Mouse (Mus musculus) midbrain, embryonic 14.5 days (tissue): ENCODE data around the gene Pycr2. TPM values are rescaled to one million over a fixed set of nuclear protein-coding genes. Genes with fewer than 3 reads are reported as not detected.

ENCODE experiments used
- ATAC-seq: fragments of 200-750 bp; cut with Nextera tagmentation; 2 replicates; pipeline ENCODE4 v1.8.0; 2017; ENCODE audit warnings: moderate number of reproducible peaks, moderate library complexity; ENCODE audit not compliant: low FRiP score, low TSS enrichment
- DNase-seq: peaks from one replicate; pipeline ENCODE4 v3.0.0-alpha.2; 2015
- H3K27ac ChIP-seq: fragments of 300-500 bp; sonication (generic); replicated peaks from 2 replicates; pipeline ENCODE4 v1.5.1; 2014; ENCODE audit warnings: mild to moderate bottlenecking, low read depth, low read length, moderate library complexity
- H3K27me3 ChIP-seq: fragments of 300-500 bp; sonication (generic); 2 replicates; pipeline ENCODE4 v1.6.1; 2014; ENCODE audit warnings: low read length, control low read depth, mixed read lengths; ENCODE audit not compliant: control insufficient read depth, insufficient read depth
- H3K36me3 ChIP-seq: fragments of 300-500 bp; sonication (generic); 2 replicates; pipeline ENCODE4 v1.6.1; 2014; ENCODE audit warnings: low read length, control low read depth; ENCODE audit not compliant: control insufficient read depth, insufficient read depth
- H3K4me1 ChIP-seq: fragments of 300-500 bp; sonication (generic); 2 replicates; pipeline ENCODE4 v1.6.1; 2014; ENCODE audit warnings: mild to moderate bottlenecking, antibody characterized with exemption, low read length, control low read depth; ENCODE audit not compliant: control insufficient read depth, insufficient read depth
- H3K4me2 ChIP-seq: fragments of 300-500 bp; sonication (generic); 2 replicates; pipeline ENCODE4 v1.6.1; 2014; ENCODE audit warnings: mild to moderate bottlenecking, low read length, moderate library complexity
- H3K4me3 ChIP-seq: fragments of 300-500 bp; sonication (generic); replicated peaks from 2 replicates; pipeline ENCODE4 v1.5.1; 2014; ENCODE audit warnings: low read depth, low read length
- H3K9ac ChIP-seq: fragments of 300-500 bp; sonication (generic); replicated peaks from 2 replicates; pipeline ENCODE4 v1.6.1; 2014; ENCODE audit warnings: mild to moderate bottlenecking, low read length, moderate library complexity
- H3K9me3 ChIP-seq: fragments of 300-500 bp; sonication (generic); 2 replicates; pipeline ENCODE4 v1.6.1; 2016; ENCODE audit warnings: low read length, control low read depth, mixed read lengths; ENCODE audit not compliant: control insufficient read depth
- WGBS: fragments of 180-500 bp; shearing (Covaris S2); extraction: QIAGEN DNeasy Blood & Tissue Kit; methylation state at CpG from one replicate; pipeline ENCODE4 v1.1.7; 2014; 5-methylcytosine and 5-hydroxymethylcytosine counted together
- polyA plus RNA-seq: library from polyadenylated mRNA; unstranded; fragments of >200 nt; fragmentation: Nextera tagmentation; extraction: Ambion mirVana; gene quantifications from 2 replicates; pipeline ENCODE4 v1.2.1, GENCODE M21; 2014

Gene Pycr2
- polyA plus RNA-seq, 1 experiment from 2014 or later, result 69.9 TPM

DNA sequence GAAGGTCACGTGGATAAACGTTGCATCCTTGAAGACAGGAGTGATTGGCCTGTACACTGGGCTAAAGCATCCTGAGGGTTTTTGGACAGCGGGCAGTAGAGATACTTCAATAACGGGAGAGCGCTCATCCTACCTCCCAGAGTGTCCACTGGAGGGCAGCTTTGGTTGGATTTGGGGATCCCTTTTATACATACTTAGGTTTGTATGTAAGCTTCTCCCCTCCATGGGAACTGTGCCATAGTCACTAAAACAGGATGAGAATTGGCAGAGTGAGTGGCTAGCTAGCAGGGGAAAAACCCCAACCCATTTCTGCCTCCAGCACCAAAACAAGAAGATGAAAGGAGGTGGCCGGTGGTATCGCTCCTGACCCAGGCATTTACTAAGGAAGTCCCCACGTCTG lies 7.0 kb downstream of the Pycr2 start:
- H3K27me3 ChIP-seq, result no peaks in the 10 kb centered on the region
- H3K4me2 ChIP-seq, result no peak overlapping the region
- H3K9ac ChIP-seq, result no peak overlapping the region
- ATAC-seq (no peak), DNase-seq (peak; percentile 48)
- no peaks in the 10 kb centered on the region for H3K4me1 ChIP-seq
- no peaks in the 10 kb centered on the region for H3K9me3 ChIP-seq
- WGBS, result 51% methylated on average over 8 of the region's 8 CpGs
- no peak overlapping the region for H3K4me3 ChIP-seq
- H3K36me3 ChIP-seq, result peaks cover 23% of the 10 kb centered on the region
- no peak overlapping the region for H3K27ac ChIP-seq

- DNase-seq, result no peak
- no peak overlapping the region for H3K4me2 ChIP-seq
- no peaks in the 10 kb centered on the region for H3K4me1 ChIP-seq
- no peaks in the 10 kb centered on the region for H3K9me3 ChIP-seq
- peaks cover 17% of the 10 kb centered on the region for H3K36me3 ChIP-seq
- no peaks in the 10 kb centered on the region for H3K27me3 ChIP-seq
- ATAC-seq, result no peak
- H3K4me3 ChIP-seq, result no peak overlapping the region
- H3K27ac ChIP-seq, result no peak overlapping the region
- 70% methylated on average over 20 of the region's 20 CpGs for WGBS
- no peak overlapping the region for H3K9ac ChIP-seq
Measured at GRCm38 (mm10) chr1:180911653-180912287, 7.7 kb downstream of the Pycr2 start.

DNA sequence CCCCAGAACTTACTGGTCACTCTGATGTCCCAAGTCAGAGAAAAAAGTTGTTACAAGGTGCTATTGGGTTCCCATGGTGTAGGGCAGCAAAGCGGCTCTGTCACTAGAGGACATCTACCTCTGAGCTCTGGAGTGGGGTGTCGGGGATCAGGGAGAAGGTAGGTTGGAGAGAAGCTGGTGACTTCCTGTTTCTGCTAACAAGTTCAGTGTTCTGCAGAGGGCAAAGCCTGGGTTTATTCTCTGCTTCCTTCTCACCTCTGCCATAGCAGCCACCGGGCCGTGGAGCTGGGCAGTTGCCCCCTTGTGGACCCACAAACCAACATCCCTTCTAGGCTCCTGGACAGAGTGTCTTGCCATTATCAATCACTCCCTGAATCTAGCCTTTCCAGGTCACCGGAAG lies 8.7 kb downstream of the Pycr2 start:
- Histone ChIP-seq H3K9me3 (no peaks in the 10 kb centered on the region), H3K4me3 (no peak overlapping the region), H3K27me3 (no peaks in the 10 kb centered on the region), H3K36me3 (peaks cover 7% of the 10 kb centered on the region), H3K9ac (no peak overlapping the region), H3K27ac (no peak overlapping the region), H3K4me2 (no peak overlapping the region), H3K4me1 (no peaks in the 10 kb centered on the region)
- DNase-seq (no peak), ATAC-seq (no peak)
- 87% methylated on average over 5 of the region's 5 CpGs for WGBS

GRCm38 (mm10) chr1:180913797-180914196 lies 9.7 kb downstream of the Pycr2 start:
- H3K27ac ChIP-seq, result no peak overlapping the region
- 72% methylated on average over 4 of the region's 4 CpGs for whole genome bisulfite sequencing
- H3K9ac ChIP-seq, result no peak overlapping the region
- ATAC-seq (no peak), DNase-seq (no peak)
- no peak overlapping the region for H3K4me2 ChIP-seq
- H3K4me3 ChIP-seq, result no peak overlapping the region
- no peaks in the 10 kb centered on the region for H3K9me3 ChIP-seq
- H3K36me3 ChIP-seq, result no peaks in the 10 kb centered on the region
- H3K27me3 ChIP-seq, result no peaks in the 10 kb centered on the region
- H3K4me1 ChIP-seq, result no peaks in the 10 kb centered on the region

GRCm38 (mm10) chr1:180916425-180916824 lies 12.3 kb downstream of the Pycr2 start:
- no peak overlapping the region for H3K27ac ChIP-seq
- H3K9ac ChIP-seq, result no peak overlapping the region
- no peaks in the 10 kb centered on the region for H3K4me1 ChIP-seq
- no peaks in the 10 kb centered on the region for H3K9me3 ChIP-seq
- no peak for DNase-seq
- H3K4me3 ChIP-seq, result no peak overlapping the region
- no peak for ATAC-seq
- 89% methylated on average over 11 of the region's 11 CpGs for WGBS
- no peaks in the 10 kb centered on the region for H3K27me3 ChIP-seq
- H3K4me2 ChIP-seq, result no peak overlapping the region
- H3K36me3 ChIP-seq, result no peaks in the 10 kb centered on the region

DNA sequence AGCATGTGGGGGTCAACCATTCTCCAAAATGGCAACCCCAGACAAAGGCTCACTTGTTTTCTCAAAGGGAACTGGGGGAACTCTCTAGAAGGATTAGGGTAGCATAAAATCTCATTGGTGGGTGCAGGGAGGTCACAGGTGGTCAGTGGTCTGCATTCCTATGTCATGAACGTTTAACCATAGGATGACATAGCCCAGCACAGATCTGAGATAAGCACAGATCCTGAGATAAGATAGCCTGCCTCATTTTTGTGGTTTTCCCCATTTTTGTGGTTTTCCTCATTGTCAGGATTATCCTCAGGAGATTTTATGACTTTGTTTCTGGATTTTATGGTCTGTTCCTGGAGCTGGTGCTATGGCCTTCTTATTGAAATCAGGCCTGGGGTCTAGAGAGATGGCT lies 13.0 kb downstream of the Pycr2 start:
- Histone ChIP-seq H3K4me3 (no peak overlapping the region), H3K27ac (no peak overlapping the region), H3K36me3 (no peaks in the 10 kb centered on the region), H3K4me2 (no peak overlapping the region), H3K9ac (no peak overlapping the region), H3K4me1 (no peaks in the 10 kb centered on the region), H3K27me3 (no peaks in the 10 kb centered on the region), H3K9me3 (no peaks in the 10 kb centered on the region)
- DNase-seq (no peak), ATAC-seq (no peak)
- WGBS, result 61% methylated on average over 1 of the region's 1 CpGs

GRCm38 (mm10) chr1:180919686-180920085 lies 15.6 kb downstream of the Pycr2 start:
- peak; percentile 23 for DNase-seq
- 31% methylated on average over 8 of the region's 8 CpGs for WGBS

DNA sequence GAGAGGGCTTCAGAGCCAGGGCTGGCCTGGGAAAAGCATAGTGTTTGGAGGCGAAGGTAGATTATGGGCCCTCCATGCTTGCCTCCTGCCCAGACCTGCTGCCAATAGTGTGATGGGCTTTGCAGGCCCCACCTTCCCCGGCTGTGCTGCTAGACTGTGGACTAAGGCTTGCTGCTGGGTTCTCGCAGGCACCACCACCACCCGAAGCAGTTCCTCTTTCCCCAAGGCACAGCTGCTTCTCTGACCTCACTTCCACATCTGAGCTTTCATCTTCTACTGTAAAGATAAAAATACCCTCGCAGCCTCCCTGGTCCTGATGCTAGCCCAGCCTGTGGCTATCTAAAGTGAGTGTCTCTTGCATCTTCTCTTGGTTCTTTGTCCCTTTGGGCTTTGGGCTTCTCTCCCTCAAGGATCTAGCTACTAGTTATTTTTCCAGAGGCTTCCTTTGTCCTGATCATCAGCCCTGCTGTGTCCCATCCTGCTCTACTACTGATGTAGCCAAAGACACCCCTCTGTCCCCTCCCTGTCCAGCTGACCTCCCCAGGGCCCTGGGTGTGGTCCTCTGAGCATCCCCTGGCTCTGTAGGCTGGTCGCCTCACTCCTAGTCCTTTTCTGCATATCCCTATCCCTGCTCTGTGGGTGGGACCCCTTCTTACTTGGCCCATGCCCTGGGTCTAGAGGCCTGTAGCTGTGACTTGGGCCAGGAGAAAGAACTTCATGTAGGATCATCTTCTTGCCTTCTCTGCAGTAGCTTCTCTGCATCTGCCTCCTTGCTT lies 18.4 kb downstream of the Pycr2 start:
- H3K36me3 ChIP-seq, result no peaks in the 10 kb centered on the region
- 81% methylated on average over 6 of the region's 6 CpGs for WGBS
- H3K9me3 ChIP-seq, result no peaks in the 10 kb centered on the region
- no peaks in the 10 kb centered on the region for H3K27me3 ChIP-seq
- no peak for DNase-seq
- H3K9ac ChIP-seq, result no peak overlapping the region
- no peaks in the 10 kb centered on the region for H3K4me1 ChIP-seq
- H3K4me2 ChIP-seq, result no peak overlapping the region
- H3K4me3 ChIP-seq, result no peak overlapping the region
- no peak for ATAC-seq
- no peak overlapping the region for H3K27ac ChIP-seq

More at GRCm38 (mm10) chr1:180919686-180920085, 15.6 kb downstream of the Pycr2 start:
- H3K4me3 ChIP-seq, result no peak overlapping the region
- no peak overlapping the region for H3K9ac ChIP-seq
- ATAC-seq, result no peak
- H3K27me3 ChIP-seq, result no peaks in the 10 kb centered on the region
- H3K4me1 ChIP-seq, result no peaks in the 10 kb centered on the region
- no peaks in the 10 kb centered on the region for H3K9me3 ChIP-seq
- H3K36me3 ChIP-seq, result no peaks in the 10 kb centered on the region
- no peak overlapping the region for H3K4me2 ChIP-seq
- no peak overlapping the region for H3K27ac ChIP-seq

DNA sequence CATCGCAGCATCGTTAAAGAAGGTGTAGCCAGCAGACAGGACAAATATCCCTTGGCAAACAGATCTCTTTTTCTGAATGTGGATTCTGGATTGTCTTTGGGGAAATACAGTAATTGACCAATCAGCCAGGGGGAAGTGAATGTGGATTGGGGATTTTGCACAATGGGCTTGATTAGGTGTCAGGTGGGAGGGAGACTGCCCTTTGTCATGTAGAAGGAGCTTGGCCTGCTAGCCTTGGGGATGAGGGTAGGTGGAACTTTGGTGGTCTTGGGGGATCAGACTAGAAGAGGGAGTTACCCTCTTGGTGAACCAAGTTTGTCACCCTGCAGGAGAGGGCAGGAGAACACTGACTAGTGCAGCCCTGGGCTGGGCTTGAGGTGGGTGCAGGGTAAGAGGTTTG lies 20.6 kb downstream of the Pycr2 start:
- H3K9ac ChIP-seq, result no peak overlapping the region
- H3K9me3 ChIP-seq, result no peaks in the 10 kb centered on the region
- no peak overlapping the region for H3K27ac ChIP-seq
- ATAC-seq, result no peak
- no peak for DNase-seq
- WGBS, result 49% methylated on average over 2 of the region's 2 CpGs
- H3K27me3 ChIP-seq, result no peaks in the 10 kb centered on the region
- no peak overlapping the region for H3K4me3 ChIP-seq
- no peaks in the 10 kb centered on the region for H3K4me1 ChIP-seq
- H3K36me3 ChIP-seq, result no peaks in the 10 kb centered on the region
- no peak overlapping the region for H3K4me2 ChIP-seq
